Mouse (Mus musculus) embryonic facial prominence, embryonic 14.5 days (tissue): ENCODE results near the gene Rnf135. TPM values are rescaled to one million over a fixed set of nuclear protein-coding genes. Genes with fewer than 3 reads are reported as not detected.
"Not testable (repeated sequence)": the region's sequence is repeated elsewhere in the genome, so short reads cannot be mapped to it uniquely, and the experiment has no call there.

Source experiments
- ATAC-seq: fragments of 200-750 bp; cut with Nextera tagmentation; 2 replicates; pipeline ENCODE4 v1.8.0; 2017; ENCODE audit warnings: low read depth, moderate number of reproducible peaks, moderate TSS enrichment
- DNase-seq: peaks from one replicate; pipeline ENCODE4 v3.0.0-alpha.2; 2015; ENCODE audit warnings: low spot score
- H3K27ac ChIP-seq: fragments of 300-500 bp; sonication (generic); replicated peaks from 2 replicates; pipeline ENCODE4 v1.5.1; 2014; ENCODE audit warnings: low read depth, mild to moderate bottlenecking, low read length, moderate library complexity
- H3K27me3 ChIP-seq: fragments of 300-500 bp; sonication (generic); replicated peaks from 2 replicates; pipeline ENCODE4 v1.6.1; 2014; ENCODE audit warnings: low read length; ENCODE audit not compliant: control insufficient read depth, insufficient read depth
- H3K36me3 ChIP-seq: fragments of 300-500 bp; sonication (generic); 2 replicates; pipeline ENCODE4 v1.6.1; 2014; ENCODE audit warnings: low read length, mixed read lengths; ENCODE audit not compliant: control insufficient read depth, insufficient read depth
- H3K4me1 ChIP-seq: fragments of 300-500 bp; sonication (generic); 2 replicates; pipeline ENCODE4 v1.6.1; 2014; ENCODE audit warnings: antibody characterized with exemption, low read length; ENCODE audit not compliant: control insufficient read depth, insufficient read depth
- H3K4me2 ChIP-seq: fragments of 300-500 bp; sonication (generic); 2 replicates; pipeline ENCODE4 v1.6.1; 2014; ENCODE audit warnings: low read depth, mild to moderate bottlenecking, low read length, moderate library complexity, mixed read lengths
- H3K4me3 ChIP-seq: fragments of 300-500 bp; sonication (generic); 2 replicates; pipeline ENCODE4 v1.5.1; 2014; ENCODE audit warnings: low read depth, mild to moderate bottlenecking, low read length
- H3K9ac ChIP-seq: fragments of 300-500 bp; sonication (generic); 2 replicates; pipeline ENCODE4 v1.6.1; 2014; ENCODE audit warnings: low read depth, mild to moderate bottlenecking, low read length, moderate library complexity, mixed read lengths
- H3K9me3 ChIP-seq: fragments of 300-500 bp; sonication (generic); 2 replicates; pipeline ENCODE4 v1.6.1; 2016; ENCODE audit warnings: low read length; ENCODE audit not compliant: control insufficient read depth
- WGBS: fragments of 180-500 bp; shearing (Covaris S2); extraction: QIAGEN DNeasy Blood & Tissue Kit; methylation state at CpG from one replicate; pipeline ENCODE4 v1.1.7; 2014; 5-methylcytosine and 5-hydroxymethylcytosine counted together
- polyA plus RNA-seq: library from polyadenylated mRNA; unstranded; fragments of >200 nt; fragmentation: Nextera tagmentation; extraction: Ambion mirVana; gene quantifications from 2 replicates; pipeline ENCODE4 v1.2.1, GENCODE M21; 2014

The Rnf135 gene
- polyA plus RNA-seq, 1 experiment from 2014 or later = 6.7 TPM

DNA sequence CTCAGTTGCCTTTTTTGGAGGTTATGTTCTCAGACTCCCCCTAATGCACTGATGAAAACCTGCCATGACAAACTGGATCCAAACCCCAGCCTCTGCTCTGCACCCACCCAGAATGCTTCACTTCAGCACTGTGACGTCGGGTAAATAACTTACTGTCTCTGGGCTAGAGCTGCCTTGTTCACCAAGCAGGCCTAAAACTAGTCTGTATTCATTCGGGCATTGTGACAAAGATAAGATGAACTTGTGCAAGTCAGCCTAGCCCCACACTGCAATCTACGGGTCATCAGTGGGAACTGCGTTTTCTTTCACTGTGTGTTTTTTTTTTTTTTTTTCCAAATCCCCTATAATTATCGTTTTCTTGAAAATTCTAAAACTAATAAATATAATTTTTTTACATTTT is 35.9 kb upstream of the Rnf135 start:
- no peak overlapping the region for H3K27ac ChIP-seq
- no peak for DNase-seq
- no peak overlapping the region for H3K4me2 ChIP-seq
- no peak for ATAC-seq
- H3K27me3 ChIP-seq = peaks cover 5% of the 10 kb centered on the region; the same call in 1 of the 2 replicates
- no peak overlapping the region for H3K4me3 ChIP-seq
- H3K36me3 ChIP-seq = no peaks in the 10 kb centered on the region
- H3K4me1 ChIP-seq = peaks cover 5% of the 10 kb centered on the region
- WGBS = 75% methylated on average over 6 of the region's 6 CpGs
- no peaks in the 10 kb centered on the region for H3K9me3 ChIP-seq
- H3K9ac ChIP-seq = no peak overlapping the region

DNA sequence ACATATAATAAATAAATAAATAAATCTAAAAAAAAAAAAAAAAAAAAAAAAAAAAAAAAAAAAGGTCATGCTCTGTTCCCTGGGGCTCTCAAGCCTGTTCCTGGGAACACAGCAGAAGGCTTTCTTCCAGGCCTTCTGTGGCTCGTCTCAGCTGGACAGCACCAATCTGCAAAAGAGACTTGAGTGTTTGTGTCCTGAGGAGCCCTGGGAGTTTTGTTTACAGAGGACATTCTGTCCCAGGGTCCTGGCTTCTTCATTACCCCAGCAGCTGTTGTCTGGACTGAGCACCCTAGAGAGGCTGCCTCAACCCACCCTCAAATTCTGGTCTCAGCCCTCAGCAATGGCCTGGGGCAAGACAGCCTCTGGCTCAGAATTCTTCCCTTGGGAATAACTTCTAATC is 35.3 kb upstream of the Rnf135 start:
- H3K4me2 ChIP-seq = no peak overlapping the region
- H3K4me1 ChIP-seq = no peaks in the 10 kb centered on the region
- peaks cover 10% of the 10 kb centered on the region for H3K27me3 ChIP-seq
- H3K9ac ChIP-seq = no peak overlapping the region
- H3K4me3 ChIP-seq = no peak overlapping the region
- no peaks in the 10 kb centered on the region for H3K9me3 ChIP-seq
- no peaks in the 10 kb centered on the region for H3K36me3 ChIP-seq
- H3K27ac ChIP-seq = no peak overlapping the region
- 33% methylated on average over 1 of the region's 1 CpGs for WGBS
- DNase-seq = no peak
- no peak for ATAC-seq

DNA sequence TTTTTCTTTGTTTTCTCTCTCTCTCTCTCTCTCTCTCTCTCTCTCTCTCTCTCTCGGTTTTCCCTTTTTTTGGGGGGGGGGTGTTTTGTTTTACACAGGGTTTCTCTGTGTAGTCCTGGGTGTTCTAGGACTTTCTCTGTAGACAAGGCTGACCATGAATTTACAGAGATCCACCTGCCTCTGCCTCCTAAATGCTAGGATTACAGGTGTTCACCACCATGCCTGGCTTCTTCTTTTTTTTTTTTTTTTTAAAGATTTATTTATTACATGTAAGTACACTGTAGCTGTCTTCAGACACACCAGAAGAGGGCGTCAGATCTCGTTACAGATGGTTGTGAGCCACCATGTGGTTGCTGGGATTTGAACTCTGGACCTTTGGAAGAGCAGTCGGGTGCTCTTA is 34.7 kb upstream of the Rnf135 start:
- WGBS = 83% methylated on average over 2 of the region's 4 CpGs
- H3K4me3 ChIP-seq, H3K36me3 ChIP-seq, H3K4me1 ChIP-seq, H3K4me2 ChIP-seq, H3K27ac ChIP-seq, H3K9me3 ChIP-seq, H3K9ac ChIP-seq, ATAC-seq, DNase-seq: not testable (repeated sequence)
- peaks cover 17% of the 10 kb centered on the region for H3K27me3 ChIP-seq

DNA sequence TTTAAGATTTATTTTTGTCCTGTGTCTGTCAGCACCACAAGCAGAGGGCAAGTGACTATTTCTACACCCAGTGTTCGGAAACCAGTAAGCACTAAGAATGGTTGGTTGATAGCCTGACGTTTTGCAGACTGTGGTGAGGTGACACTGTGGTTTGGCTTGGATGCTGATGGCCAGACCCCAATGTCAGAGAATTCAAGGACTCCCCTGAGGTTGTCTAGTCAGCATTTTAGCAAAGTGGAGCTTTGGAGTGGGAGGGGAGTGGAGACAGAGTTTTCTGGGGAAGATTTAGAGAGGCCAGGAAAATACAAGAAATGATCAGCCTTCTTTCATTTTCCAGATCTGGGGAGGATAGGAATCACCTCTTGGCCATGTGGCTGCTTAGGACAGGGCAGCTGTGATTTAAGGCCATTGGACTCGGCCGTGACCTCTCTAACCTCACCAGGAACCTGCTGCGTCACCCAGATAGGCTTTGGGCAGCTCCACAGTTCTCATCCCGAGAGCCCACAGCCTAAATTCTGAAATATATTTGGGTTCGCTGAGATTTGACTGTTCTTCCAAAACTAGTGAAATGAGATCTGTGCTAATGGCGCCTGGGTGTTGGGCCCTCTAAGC is 34.1 kb upstream of the Rnf135 start:
- H3K9ac ChIP-seq = no peak overlapping the region
- H3K4me2 ChIP-seq = no peak overlapping the region
- no peaks in the 10 kb centered on the region for H3K36me3 ChIP-seq
- WGBS = 78% methylated on average over 8 of the region's 8 CpGs
- H3K9me3 ChIP-seq = no peaks in the 10 kb centered on the region
- H3K27ac ChIP-seq = no peak overlapping the region
- H3K4me1 ChIP-seq = no peaks in the 10 kb centered on the region
- ATAC-seq = no peak
- no peak for DNase-seq
- H3K4me3 ChIP-seq = no peak overlapping the region
- peaks cover 23% of the 10 kb centered on the region for H3K27me3 ChIP-seq

DNA sequence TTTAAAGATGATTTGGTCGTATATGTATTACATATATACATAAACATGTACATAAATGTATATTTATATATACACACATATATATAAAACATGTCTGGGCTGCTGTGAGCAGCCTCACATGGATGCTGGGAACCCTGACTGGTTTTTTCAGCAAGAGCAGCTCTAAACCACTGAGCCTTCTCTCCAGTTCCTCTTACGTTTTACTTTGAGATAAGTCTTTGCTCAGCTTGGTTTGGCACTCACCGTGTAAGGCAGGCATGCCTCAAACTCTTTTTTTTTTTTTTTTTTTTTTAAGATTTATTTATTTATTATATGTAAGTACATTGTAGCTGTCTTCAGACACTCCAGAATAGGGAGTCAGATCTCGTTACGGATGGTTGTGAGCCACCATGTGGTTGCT is 33.1 kb upstream of the Rnf135 start:
- Histone ChIP-seq H3K4me1 (no peaks in the 10 kb centered on the region), H3K27ac (no peak overlapping the region), H3K4me3 (no peak overlapping the region), H3K9me3 (no peaks in the 10 kb centered on the region), H3K4me2 (no peak overlapping the region), H3K9ac (no peak overlapping the region), H3K36me3 (no peaks in the 10 kb centered on the region), H3K27me3 (peaks cover 33% of the 10 kb centered on the region)
- ATAC-seq (no peak), DNase-seq (no peak)
- 79% methylated on average over 5 of the region's 5 CpGs for WGBS

DNA sequence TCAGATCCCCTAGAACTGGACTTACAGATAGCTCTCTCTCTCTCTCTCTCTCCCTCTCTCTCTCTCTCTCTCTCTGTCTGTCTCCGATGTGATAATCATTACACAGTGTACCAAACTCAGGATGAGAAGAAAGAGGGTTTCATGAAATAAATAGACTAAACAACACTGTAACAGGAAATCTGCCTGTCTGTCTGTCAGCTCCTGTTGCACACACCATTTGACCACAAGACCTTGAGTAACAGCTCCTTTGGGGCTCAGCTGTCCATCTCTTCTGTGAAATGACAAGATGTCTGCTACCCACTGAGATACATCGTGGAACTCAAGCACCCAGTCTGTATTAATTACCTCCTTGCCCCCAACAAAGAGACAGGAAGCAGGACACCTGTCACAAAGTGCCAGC is 32.1 kb upstream of the Rnf135 start:
- Histone ChIP-seq H3K4me3 (no peak overlapping the region), H3K36me3 (no peaks in the 10 kb centered on the region), H3K27ac (no peak overlapping the region), H3K4me2 (no peak overlapping the region), H3K27me3 (peaks cover 41% of the 10 kb centered on the region), H3K9me3 (no peaks in the 10 kb centered on the region), H3K9ac (no peak overlapping the region), H3K4me1 (no peaks in the 10 kb centered on the region)
- DNase-seq (no peak), ATAC-seq (no peak)
- whole genome bisulfite sequencing = 60% methylated on average over 2 of the region's 2 CpGs

DNA sequence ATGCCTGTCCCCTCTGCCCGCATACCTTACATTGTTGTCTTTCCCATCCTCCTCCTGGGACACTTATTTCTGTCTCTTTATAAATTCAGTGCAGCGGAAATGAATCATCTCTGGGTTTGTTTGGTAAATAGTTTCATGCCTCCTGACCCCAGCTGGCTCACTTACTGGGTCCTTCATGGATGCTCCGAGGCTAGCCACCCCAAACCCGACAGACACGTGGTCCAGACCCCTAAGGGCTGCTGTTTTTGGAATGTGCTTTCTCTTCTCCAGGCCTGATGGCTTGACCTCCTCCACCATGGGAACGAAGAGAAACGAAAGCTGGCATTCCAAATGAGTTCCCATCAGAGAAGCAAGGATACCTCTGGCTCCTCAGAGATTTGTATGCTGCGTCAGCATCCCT is 31.3 kb upstream of the Rnf135 start:
- no peaks in the 10 kb centered on the region for H3K4me1 ChIP-seq
- H3K27ac ChIP-seq = no peak overlapping the region
- H3K9ac ChIP-seq = no peak overlapping the region
- WGBS = 76% methylated on average over 8 of the region's 8 CpGs
- H3K9me3 ChIP-seq = no peaks in the 10 kb centered on the region
- H3K4me3 ChIP-seq = no peak overlapping the region
- no peaks in the 10 kb centered on the region for H3K36me3 ChIP-seq
- ATAC-seq = no peak
- H3K27me3 ChIP-seq = peaks cover 41% of the 10 kb centered on the region
- DNase-seq = no peak
- H3K4me2 ChIP-seq = no peak overlapping the region

DNA sequence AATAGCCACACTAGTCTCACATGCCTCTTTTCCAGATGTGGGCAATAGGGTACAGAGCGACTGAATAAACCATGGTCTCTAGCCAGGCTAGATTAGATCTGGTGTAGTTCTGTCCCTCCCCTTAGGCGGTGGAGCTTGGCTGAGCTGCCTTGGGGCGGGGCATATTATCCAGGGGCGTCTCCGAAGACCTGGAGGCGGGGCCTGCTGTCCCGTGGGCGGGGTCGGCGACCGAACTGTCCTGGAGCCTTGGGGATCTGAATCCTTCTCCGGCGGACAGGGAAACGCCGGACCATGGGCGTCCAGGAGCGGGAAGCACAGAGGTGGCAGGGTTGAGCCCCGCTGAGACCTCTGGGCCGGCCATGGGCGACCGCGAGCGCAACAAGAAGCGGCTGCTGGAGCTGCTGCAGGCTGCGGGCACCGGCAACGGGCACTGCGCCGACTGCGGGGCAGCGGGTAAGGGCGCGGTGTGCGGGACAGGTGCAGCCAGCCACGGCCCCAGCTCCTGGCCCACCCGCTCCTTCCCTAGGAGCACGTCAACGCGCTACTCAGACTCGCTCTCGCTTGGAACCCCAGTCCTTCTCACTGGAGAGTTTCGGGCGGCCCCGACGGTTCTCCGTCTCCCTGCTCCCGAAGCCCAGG is 29.7 kb upstream of the Rnf135 start, which contains the start of gene Adap2:
Gene Adap2, plus strand, starts transcription at position 249 of the 639 bp plus-strand sequence.
- Histone ChIP-seq H3K4me2 (peak within 1 kb of the TSS; percentile 70), H3K36me3 (no peaks in the 10 kb centered on the region), H3K27ac (no peak within 1 kb of the TSS), H3K27me3 (peaks cover 41% of the 10 kb centered on the region), H3K9ac (peak within 1 kb of the TSS; percentile 49), H3K4me1 (no peaks in the 10 kb centered on the region), H3K9me3 (no peaks in the 10 kb centered on the region), H3K4me3 (peak within 1 kb of the TSS; percentile 48)
- WGBS = 1% methylated on average over 18 of the region's 47 CpGs
- DNase-seq = peak; percentile 82
- peak; percentile 92 for ATAC-seq

DNA sequence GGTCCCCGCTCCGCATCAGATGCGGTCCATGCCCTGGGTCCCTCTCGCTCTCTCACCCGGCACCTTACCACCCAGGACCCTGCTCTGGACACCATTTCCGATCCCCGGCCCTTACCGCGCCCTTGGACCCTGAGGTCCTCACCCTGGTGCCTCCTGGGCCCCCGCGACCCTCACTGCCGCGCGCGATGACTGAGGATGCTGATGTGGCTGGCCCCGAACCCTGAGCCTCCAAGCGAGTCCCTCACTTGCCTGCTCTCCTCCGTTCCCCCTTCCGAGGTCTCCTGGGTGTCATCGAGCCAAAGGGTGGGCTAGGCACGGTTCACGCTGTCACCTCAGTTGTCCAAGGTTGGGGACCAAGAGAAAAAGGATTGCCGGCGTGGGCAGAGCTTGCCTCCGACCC is 29.1 kb upstream of the Rnf135 start:
- H3K36me3 ChIP-seq = no peaks in the 10 kb centered on the region
- peak overlapping the region; percentile 70 for H3K4me2 ChIP-seq
- peaks cover 41% of the 10 kb centered on the region for H3K27me3 ChIP-seq
- DNase-seq (no peak), ATAC-seq (no peak)
- H3K27ac ChIP-seq = no peak overlapping the region
- H3K4me3 ChIP-seq = peak overlapping the region; percentile 48
- WGBS = 31% methylated on average over 13 of the region's 25 CpGs
- H3K9ac ChIP-seq = peak overlapping the region; percentile 49
- H3K4me1 ChIP-seq = no peaks in the 10 kb centered on the region
- H3K9me3 ChIP-seq = no peaks in the 10 kb centered on the region
